Mouse (Mus musculus): ENCODE results near the gene Ovca2.

Gene Ovca2

GRCm38 (mm10) chr11:75126384-75126783 is 52.3 kb downstream of the Ovca2 start:
- no peak for DNase-seq (ENCODE audit: low spot score in 2 of 2)
